Mouse (Mus musculus): ENCODE data around the gene Myh14. TPM values are rescaled to one million over a fixed set of nuclear protein-coding genes. Genes with fewer than 3 reads are reported as not detected.

Myh14 gene
- polyA plus RNA-seq, 1 experiment from 2014 or later, result 114 TPM

GRCm38 (mm10) chr7:44647042-44647724 lies 23.5 kb downstream of the Myh14 start:
- WGBS, result 51% methylated on average over 7 of the region's 7 CpGs
- no peaks in the 10 kb centered on the region for H3K9me3 ChIP-seq (ENCODE audit: control insufficient read depth)

GRCm38 (mm10) chr7:44645951-44646350 lies 24.7 kb downstream of the Myh14 start:
- TF ChIP-seq CTCF (IDR thresholded peaks at IDR 0.05; ENCODE audit: low read depth), result no peak
- H3K36me3 ChIP-seq (ENCODE audit: control insufficient read depth, insufficient read depth), result peaks cover 32% of the 10 kb centered on the region
- ATAC-seq, result no peak
- H3K27me3 ChIP-seq (replicated peaks; ENCODE audit: control insufficient read depth, insufficient read depth, low read length), result no peaks in the 10 kb centered on the region
- no peaks in the 10 kb centered on the region for H3K9me3 ChIP-seq (ENCODE audit: control insufficient read depth)
- no peak overlapping the region for H3K4me3 ChIP-seq (ENCODE audit: low read depth, low read length)
- H3K9ac ChIP-seq (ENCODE audit: low read depth, low read length), result no peak overlapping the region
- H3K27ac ChIP-seq (ENCODE audit: low read depth, low read length), result no peak overlapping the region
- H3K4me2 ChIP-seq (replicated peaks; ENCODE audit: low read depth), result no peak overlapping the region
- WGBS, result 44% methylated on average over 15 of the region's 15 CpGs
- no peaks in the 10 kb centered on the region for H3K4me1 ChIP-seq (replicated peaks; ENCODE audit: control insufficient read depth, insufficient read depth, low read length)

More at GRCm38 (mm10) chr7:44647042-44647724, 23.5 kb downstream of the Myh14 start:
- Histone ChIP-seq H3K4me2 (replicated peaks; ENCODE audit: low read depth) (no peak overlapping the region), H3K36me3 (ENCODE audit: control insufficient read depth, insufficient read depth) (peaks cover 33% of the 10 kb centered on the region), H3K4me1 (replicated peaks; ENCODE audit: control insufficient read depth, insufficient read depth, low read length) (no peaks in the 10 kb centered on the region), H3K27me3 (replicated peaks; ENCODE audit: control insufficient read depth, insufficient read depth, low read length) (no peaks in the 10 kb centered on the region), H3K9ac (ENCODE audit: low read depth, low read length) (no peak overlapping the region), H3K4me3 (ENCODE audit: low read depth, low read length) (no peak overlapping the region), H3K27ac (ENCODE audit: low read depth, low read length) (no peak overlapping the region)
- peak; percentile 75 for TF ChIP-seq CTCF (IDR thresholded peaks at IDR 0.05; ENCODE audit: low read depth)
- peak; percentile 37; the same call in 1 of the 2 replicates for ATAC-seq

GRCm38 (mm10) chr7:44645256-44645655 lies 25.4 kb downstream of the Myh14 start:
- WGBS, result 79% methylated on average over 5 of the region's 5 CpGs
- no peak overlapping the region for H3K27ac ChIP-seq (ENCODE audit: low read depth, low read length)

GRCm38 (mm10) chr7:44641887-44642286 lies 28.8 kb downstream of the Myh14 start:
- ATAC-seq, result no peak
- no peaks in the 10 kb centered on the region for H3K27me3 ChIP-seq (replicated peaks; ENCODE audit: control insufficient read depth, insufficient read depth, low read length)
- H3K4me3 ChIP-seq (ENCODE audit: low read depth, low read length), result no peak overlapping the region
- H3K36me3 ChIP-seq (ENCODE audit: control insufficient read depth, insufficient read depth), result peaks cover 49% of the 10 kb centered on the region
- WGBS, result 31% methylated on average over 8 of the region's 8 CpGs
- H3K4me1 ChIP-seq (replicated peaks; ENCODE audit: control insufficient read depth, insufficient read depth, low read length), result no peaks in the 10 kb centered on the region
- no peak overlapping the region for H3K4me2 ChIP-seq (replicated peaks; ENCODE audit: low read depth)
- no peak overlapping the region for H3K27ac ChIP-seq (ENCODE audit: low read depth, low read length)
- no peak overlapping the region for H3K9ac ChIP-seq (ENCODE audit: low read depth, low read length)
- H3K9me3 ChIP-seq (ENCODE audit: control insufficient read depth), result no peaks in the 10 kb centered on the region
- peak; percentile 68 for TF ChIP-seq CTCF (IDR thresholded peaks at IDR 0.05; ENCODE audit: low read depth)

More at GRCm38 (mm10) chr7:44645256-44645655, 25.4 kb downstream of the Myh14 start:
- Histone ChIP-seq H3K4me1 (replicated peaks; ENCODE audit: control insufficient read depth, insufficient read depth, low read length) (no peaks in the 10 kb centered on the region), H3K4me3 (ENCODE audit: low read depth, low read length) (no peak overlapping the region), H3K9me3 (ENCODE audit: control insufficient read depth) (no peaks in the 10 kb centered on the region), H3K9ac (ENCODE audit: low read depth, low read length) (no peak overlapping the region), H3K27me3 (replicated peaks; ENCODE audit: control insufficient read depth, insufficient read depth, low read length) (no peaks in the 10 kb centered on the region), H3K36me3 (ENCODE audit: control insufficient read depth, insufficient read depth) (peaks cover 38% of the 10 kb centered on the region), H3K4me2 (replicated peaks; ENCODE audit: low read depth) (no peak overlapping the region)
- no peak for ATAC-seq
- no peak for TF ChIP-seq CTCF (IDR thresholded peaks at IDR 0.05; ENCODE audit: low read depth)

- no peaks in the 10 kb centered on the region for H3K4me1 ChIP-seq (replicated peaks; ENCODE audit: control insufficient read depth, insufficient read depth, low read length)
- H3K9ac ChIP-seq (ENCODE audit: low read depth, low read length), result no peak overlapping the region
- no peak overlapping the region for H3K4me3 ChIP-seq (ENCODE audit: low read depth, low read length)
- H3K36me3 ChIP-seq (ENCODE audit: control insufficient read depth, insufficient read depth), result peaks cover 49% of the 10 kb centered on the region
- WGBS, result 39% methylated on average over 25 of the region's 25 CpGs
- no peak for ATAC-seq
- TF ChIP-seq CTCF (IDR thresholded peaks at IDR 0.05; ENCODE audit: low read depth), result no peak
- H3K4me2 ChIP-seq (replicated peaks; ENCODE audit: low read depth), result no peak overlapping the region
- no peaks in the 10 kb centered on the region for H3K27me3 ChIP-seq (replicated peaks; ENCODE audit: control insufficient read depth, insufficient read depth, low read length)
- no peak overlapping the region for H3K27ac ChIP-seq (ENCODE audit: low read depth, low read length)
- no peaks in the 10 kb centered on the region for H3K9me3 ChIP-seq (ENCODE audit: control insufficient read depth)
Observed at GRCm38 (mm10) chr7:44640843-44641605, 29.6 kb downstream of the Myh14 start.

GRCm38 (mm10) chr7:44638663-44639062 lies 32.0 kb downstream of the Myh14 start:
- ATAC-seq, result no peak
- H3K4me2 ChIP-seq (replicated peaks; ENCODE audit: low read depth), result no peak overlapping the region
- TF ChIP-seq CTCF (IDR thresholded peaks at IDR 0.05; ENCODE audit: low read depth), result no peak
- H3K4me1 ChIP-seq (replicated peaks; ENCODE audit: control insufficient read depth, insufficient read depth, low read length), result no peaks in the 10 kb centered on the region
- peaks cover 63% of the 10 kb centered on the region for H3K36me3 ChIP-seq (ENCODE audit: control insufficient read depth, insufficient read depth)
- H3K9me3 ChIP-seq (ENCODE audit: control insufficient read depth), result no peaks in the 10 kb centered on the region
- H3K27me3 ChIP-seq (replicated peaks; ENCODE audit: control insufficient read depth, insufficient read depth, low read length), result no peaks in the 10 kb centered on the region
- H3K9ac ChIP-seq (ENCODE audit: low read depth, low read length), result no peak overlapping the region
- H3K4me3 ChIP-seq (ENCODE audit: low read depth, low read length), result no peak overlapping the region
- WGBS, result 25% methylated on average over 16 of the region's 16 CpGs
- H3K27ac ChIP-seq (ENCODE audit: low read depth, low read length), result no peak overlapping the region

Measured in intestine, postnatal 0 days (tissue).